ENCODE assay signal across 11 mouse cellular contexts in genomic region chr2:127983301-127983700, GRCm38 (mm10).
"Had no signal": no experiment of that assay in that cellular context is flagged by ENCODE, and none has a peak within 500 bp of the region (broad histone marks: within the 10 kb centered on the region; RNA-seq: fewer than 3 reads in every experiment).

No protein-coding gene starts in this region.

- H3K9ac ChIP-seq: liver, embryonic 13.5 days had no signal

- H3K36me3 ChIP-seq: liver, embryonic 13.5 days had no signal

- H3K27ac ChIP-seq: left cerebral cortex, adult 2 months; liver, embryonic 13.5 days had no signal

- H3K27me3 ChIP-seq: liver, embryonic 13.5 days had no signal

- H3K9me3 ChIP-seq: liver, embryonic 13.5 days had no signal

- DNase-seq: kidney, postnatal 36 days; layer of hippocampus, postnatal 36 days; liver, embryonic 13.5 days; lung, adult 2 months; lung, postnatal 14 days; lung, postnatal 4 days; midbrain, embryonic 14.5 days; thymus, adult 18-20 months; thymus, postnatal 36 days had no signal

- H3K4me2 ChIP-seq: liver, embryonic 13.5 days; midbrain, embryonic 11.5 days had no signal

- H3K4me3 ChIP-seq: left cerebral cortex, adult 2 months; liver, embryonic 13.5 days had no signal
